Mouse (Mus musculus): Measurements from ENCODE around the gene Mamdc2. TPM values are rescaled to one million over a fixed set of nuclear protein-coding genes. Genes with fewer than 3 reads are reported as not detected.

Mamdc2 gene
- polyA plus RNA-seq, 1 experiment from 2014 or later = 1.5 TPM

- no peak overlapping the region for H3K9ac ChIP-seq (ENCODE audit: low read depth, low read length)
These were observed 37.9 kb downstream of the Mamdc2 start for GRCm38 (mm10) chr19:23410328-23410727.

GRCm38 (mm10) chr19:23401469-23402135 lies 46.6 kb downstream of the Mamdc2 start:
- no peak for ATAC-seq (replicated peaks; ENCODE audit: insufficient number of reproducible peaks, low FRiP score, low TSS enrichment)
- no peak overlapping the region for H3K27ac ChIP-seq (ENCODE audit: low read depth, low read length)
- no peak overlapping the region for H3K4me3 ChIP-seq (ENCODE audit: low read depth, low read length)
- no peaks in the 10 kb centered on the region for H3K27me3 ChIP-seq (ENCODE audit: control insufficient read depth, insufficient read depth, low read length)
- no peaks in the 10 kb centered on the region for H3K36me3 ChIP-seq (ENCODE audit: control insufficient read depth, insufficient read depth, low read length)
- no peak overlapping the region for H3K9ac ChIP-seq (ENCODE audit: low read depth, low read length)
- H3K9me3 ChIP-seq (replicated peaks; ENCODE audit: control insufficient read depth, low read length) = no peaks in the 10 kb centered on the region
- H3K4me2 ChIP-seq = no peak overlapping the region
- 72% methylated on average over 12 of the region's 12 CpGs for WGBS (ENCODE audit: insufficient replicate concordance)
- no peaks in the 10 kb centered on the region for H3K4me1 ChIP-seq (ENCODE audit: control insufficient read depth, insufficient read depth, low read length)

More at GRCm38 (mm10) chr19:23410328-23410727, 37.9 kb downstream of the Mamdc2 start:
- H3K27me3 ChIP-seq (ENCODE audit: control insufficient read depth, insufficient read depth, low read length) = no peaks in the 10 kb centered on the region
- ATAC-seq (replicated peaks; ENCODE audit: insufficient number of reproducible peaks, low FRiP score, low TSS enrichment) = no peak
- no peaks in the 10 kb centered on the region for H3K9me3 ChIP-seq (replicated peaks; ENCODE audit: control insufficient read depth, low read length)
- no peak overlapping the region for H3K4me2 ChIP-seq
- H3K36me3 ChIP-seq (ENCODE audit: control insufficient read depth, insufficient read depth, low read length) = no peaks in the 10 kb centered on the region
- H3K4me1 ChIP-seq (ENCODE audit: control insufficient read depth, insufficient read depth, low read length) = no peaks in the 10 kb centered on the region
- 77% methylated on average over 4 of the region's 4 CpGs for WGBS (ENCODE audit: insufficient replicate concordance)
- no peak overlapping the region for H3K4me3 ChIP-seq (ENCODE audit: low read depth, low read length)
- no peak overlapping the region for H3K27ac ChIP-seq (ENCODE audit: low read depth, low read length)

- no peaks in the 10 kb centered on the region for H3K9me3 ChIP-seq (replicated peaks; ENCODE audit: control insufficient read depth, low read length)
- WGBS (ENCODE audit: insufficient replicate concordance) = 60% methylated on average over 5 of the region's 5 CpGs
These were observed 47.8 kb downstream of the Mamdc2 start for GRCm38 (mm10) chr19:23400485-23400884.

GRCm38 (mm10) chr19:23395956-23396355 lies 52.3 kb downstream of the Mamdc2 start:
- 57% methylated on average over 2 of the region's 2 CpGs for WGBS (ENCODE audit: insufficient replicate concordance)
- no peak overlapping the region for H3K4me2 ChIP-seq

More at GRCm38 (mm10) chr19:23400485-23400884, 47.8 kb downstream of the Mamdc2 start:
- no peak for ATAC-seq (replicated peaks; ENCODE audit: insufficient number of reproducible peaks, low FRiP score, low TSS enrichment)
- H3K27ac ChIP-seq (ENCODE audit: low read depth, low read length) = no peak overlapping the region
- no peak overlapping the region for H3K4me3 ChIP-seq (ENCODE audit: low read depth, low read length)
- H3K9ac ChIP-seq (ENCODE audit: low read depth, low read length) = no peak overlapping the region
- H3K36me3 ChIP-seq (ENCODE audit: control insufficient read depth, insufficient read depth, low read length) = no peaks in the 10 kb centered on the region
- H3K4me2 ChIP-seq = no peak overlapping the region
- H3K4me1 ChIP-seq (ENCODE audit: control insufficient read depth, insufficient read depth, low read length) = no peaks in the 10 kb centered on the region
- H3K27me3 ChIP-seq (ENCODE audit: control insufficient read depth, insufficient read depth, low read length) = no peaks in the 10 kb centered on the region

GRCm38 (mm10) chr19:23394597-23394996 lies 53.6 kb downstream of the Mamdc2 start:
- Histone ChIP-seq H3K4me1 (ENCODE audit: control insufficient read depth, insufficient read depth, low read length) (no peaks in the 10 kb centered on the region), H3K9me3 (replicated peaks; ENCODE audit: control insufficient read depth, low read length) (no peaks in the 10 kb centered on the region), H3K36me3 (ENCODE audit: control insufficient read depth, insufficient read depth, low read length) (no peaks in the 10 kb centered on the region), H3K27me3 (ENCODE audit: control insufficient read depth, insufficient read depth, low read length) (no peaks in the 10 kb centered on the region), H3K27ac (ENCODE audit: low read depth, low read length) (no peak overlapping the region), H3K4me2 (no peak overlapping the region), H3K4me3 (ENCODE audit: low read depth, low read length) (no peak overlapping the region), H3K9ac (ENCODE audit: low read depth, low read length) (no peak overlapping the region)
- ATAC-seq (replicated peaks; ENCODE audit: insufficient number of reproducible peaks, low FRiP score, low TSS enrichment) = no peak
- WGBS (ENCODE audit: insufficient replicate concordance) = 60% methylated on average over 1 of the region's 1 CpGs

More at GRCm38 (mm10) chr19:23395956-23396355, 52.3 kb downstream of the Mamdc2 start:
- H3K27me3 ChIP-seq (ENCODE audit: control insufficient read depth, insufficient read depth, low read length) = no peaks in the 10 kb centered on the region
- H3K36me3 ChIP-seq (ENCODE audit: control insufficient read depth, insufficient read depth, low read length) = no peaks in the 10 kb centered on the region
- no peaks in the 10 kb centered on the region for H3K4me1 ChIP-seq (ENCODE audit: control insufficient read depth, insufficient read depth, low read length)
- no peak overlapping the region for H3K4me3 ChIP-seq (ENCODE audit: low read depth, low read length)
- no peak for ATAC-seq (replicated peaks; ENCODE audit: insufficient number of reproducible peaks, low FRiP score, low TSS enrichment)
- H3K9me3 ChIP-seq (replicated peaks; ENCODE audit: control insufficient read depth, low read length) = no peaks in the 10 kb centered on the region
- H3K9ac ChIP-seq (ENCODE audit: low read depth, low read length) = no peak overlapping the region
- no peak overlapping the region for H3K27ac ChIP-seq (ENCODE audit: low read depth, low read length)

GRCm38 (mm10) chr19:23388862-23389272 lies 59.4 kb downstream of the Mamdc2 start:
- no peaks in the 10 kb centered on the region for H3K36me3 ChIP-seq (ENCODE audit: control insufficient read depth, insufficient read depth, low read length)
- 73% methylated on average over 4 of the region's 4 CpGs for WGBS (ENCODE audit: insufficient replicate concordance)
- no peaks in the 10 kb centered on the region for H3K4me1 ChIP-seq (ENCODE audit: control insufficient read depth, insufficient read depth, low read length)
- H3K27me3 ChIP-seq (ENCODE audit: control insufficient read depth, insufficient read depth, low read length) = no peaks in the 10 kb centered on the region
- no peak for ATAC-seq (replicated peaks; ENCODE audit: insufficient number of reproducible peaks, low FRiP score, low TSS enrichment)
- no peak overlapping the region for H3K4me2 ChIP-seq
- no peak overlapping the region for H3K9ac ChIP-seq (ENCODE audit: low read depth, low read length)
- H3K27ac ChIP-seq (ENCODE audit: low read depth, low read length) = no peak overlapping the region
- no peak overlapping the region for H3K4me3 ChIP-seq (ENCODE audit: low read depth, low read length)
- H3K9me3 ChIP-seq (replicated peaks; ENCODE audit: control insufficient read depth, low read length) = no peaks in the 10 kb centered on the region

- ATAC-seq (replicated peaks; ENCODE audit: insufficient number of reproducible peaks, low FRiP score, low TSS enrichment) = no peak
- Histone ChIP-seq H3K36me3 (ENCODE audit: control insufficient read depth, insufficient read depth, low read length) (no peaks in the 10 kb centered on the region), H3K4me3 (ENCODE audit: low read depth, low read length) (no peak overlapping the region), H3K9me3 (replicated peaks; ENCODE audit: control insufficient read depth, low read length) (no peaks in the 10 kb centered on the region), H3K4me1 (ENCODE audit: control insufficient read depth, insufficient read depth, low read length) (no peaks in the 10 kb centered on the region), H3K27ac (ENCODE audit: low read depth, low read length) (no peak overlapping the region), H3K27me3 (ENCODE audit: control insufficient read depth, insufficient read depth, low read length) (no peaks in the 10 kb centered on the region), H3K9ac (ENCODE audit: low read depth, low read length) (no peak overlapping the region), H3K4me2 (no peak overlapping the region)
- 25% methylated on average over 7 of the region's 7 CpGs for WGBS (ENCODE audit: insufficient replicate concordance)
These were observed 60.0 kb downstream of the Mamdc2 start for GRCm38 (mm10) chr19:23388083-23388861.

GRCm38 (mm10) chr19:23382396-23382795 lies 65.8 kb downstream of the Mamdc2 start:
- Histone ChIP-seq H3K9ac (ENCODE audit: low read depth, low read length) (no peak overlapping the region), H3K27ac (ENCODE audit: low read depth, low read length) (no peak overlapping the region), H3K4me3 (ENCODE audit: low read depth, low read length) (no peak overlapping the region), H3K36me3 (ENCODE audit: control insufficient read depth, insufficient read depth, low read length) (no peaks in the 10 kb centered on the region), H3K4me2 (no peak overlapping the region), H3K4me1 (ENCODE audit: control insufficient read depth, insufficient read depth, low read length) (no peaks in the 10 kb centered on the region), H3K9me3 (replicated peaks; ENCODE audit: control insufficient read depth, low read length) (no peaks in the 10 kb centered on the region), H3K27me3 (ENCODE audit: control insufficient read depth, insufficient read depth, low read length) (no peaks in the 10 kb centered on the region)
- WGBS (ENCODE audit: insufficient replicate concordance) = 91% methylated on average over 2 of the region's 2 CpGs
- ATAC-seq (replicated peaks; ENCODE audit: insufficient number of reproducible peaks, low FRiP score, low TSS enrichment) = no peak
